Mouse (Mus musculus) kidney, adult 11 months (tissue): ENCODE data around the gene Tacc2.

ENCODE experiments used
- DNase-seq: peaks from one replicate; pipeline ENCODE4 v3.0.0; 2022

The Tacc2 gene

DNA sequence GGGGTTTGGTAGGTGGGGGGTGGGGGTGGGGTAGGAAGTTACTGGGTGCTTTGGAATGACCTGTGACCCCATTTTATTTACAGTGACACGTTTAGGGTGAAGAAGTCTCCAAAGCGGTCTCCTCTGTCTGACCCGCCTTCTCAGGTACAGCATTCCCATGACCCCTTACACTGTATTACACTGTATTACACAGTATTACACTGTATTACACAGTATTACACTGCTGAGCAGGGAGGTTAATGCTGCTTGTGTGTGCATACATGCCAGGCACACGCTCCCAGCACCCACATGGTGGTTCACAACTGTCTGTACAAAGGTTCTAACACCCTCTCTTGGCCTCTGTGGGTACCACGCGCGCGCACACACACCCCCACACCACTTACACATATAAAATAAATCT is 156.2 kb downstream of the Tacc2 start:
- no peak for DNase-seq

DNA sequence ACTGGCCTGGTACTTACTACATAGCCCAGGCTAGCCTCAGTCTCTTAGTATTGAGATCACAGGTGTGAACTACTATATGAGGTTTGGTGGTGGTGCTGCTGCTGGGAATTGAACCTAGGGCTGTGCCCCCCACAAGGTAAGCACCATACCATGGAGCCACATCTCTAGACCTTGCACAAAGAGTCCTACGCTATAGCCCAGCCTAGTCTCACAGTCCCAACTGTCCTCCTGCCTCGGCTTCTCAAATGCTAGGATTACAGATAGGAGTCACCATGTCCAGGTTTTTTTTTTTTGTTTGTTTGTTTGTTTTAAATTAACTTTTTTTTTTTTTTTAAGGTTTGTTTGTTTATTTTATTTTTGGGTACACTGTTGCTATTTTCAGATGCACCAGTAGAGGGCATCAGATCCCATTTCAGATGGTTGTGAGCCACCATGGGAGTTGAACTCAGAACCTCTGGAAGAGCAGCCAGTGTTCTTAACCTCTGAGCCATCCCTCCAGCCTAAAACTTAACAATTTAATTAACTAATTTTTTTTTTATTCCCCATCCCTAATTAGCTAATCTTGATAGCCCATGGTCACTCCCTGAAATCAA is 157.1 kb downstream of the Tacc2 start:
- no peak for DNase-seq

DNA sequence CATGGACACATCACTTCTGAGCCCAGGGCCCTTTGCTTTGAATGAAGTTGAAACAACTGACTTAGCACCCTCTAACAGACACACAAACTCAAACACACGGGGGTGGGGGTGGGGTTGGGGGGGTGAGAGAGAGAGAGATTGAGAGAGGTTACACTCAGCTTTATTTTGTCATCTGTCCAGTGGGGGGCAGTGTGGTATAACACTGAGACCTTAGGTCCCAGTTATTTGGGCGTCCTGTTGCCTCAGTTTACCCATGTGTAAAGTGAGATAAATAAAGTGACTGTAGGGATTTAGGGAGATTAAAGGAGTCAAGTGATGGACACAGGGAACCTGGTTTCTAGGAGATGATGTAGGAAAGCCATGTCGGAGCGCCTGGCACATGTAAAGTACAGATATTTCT is 163.9 kb downstream of the Tacc2 start:
- DNase-seq = no peak

- no peak for DNase-seq
Measured at GRCm38 (mm10) chr7:130743239-130744025, 166.2 kb downstream of the Tacc2 start.

DNA sequence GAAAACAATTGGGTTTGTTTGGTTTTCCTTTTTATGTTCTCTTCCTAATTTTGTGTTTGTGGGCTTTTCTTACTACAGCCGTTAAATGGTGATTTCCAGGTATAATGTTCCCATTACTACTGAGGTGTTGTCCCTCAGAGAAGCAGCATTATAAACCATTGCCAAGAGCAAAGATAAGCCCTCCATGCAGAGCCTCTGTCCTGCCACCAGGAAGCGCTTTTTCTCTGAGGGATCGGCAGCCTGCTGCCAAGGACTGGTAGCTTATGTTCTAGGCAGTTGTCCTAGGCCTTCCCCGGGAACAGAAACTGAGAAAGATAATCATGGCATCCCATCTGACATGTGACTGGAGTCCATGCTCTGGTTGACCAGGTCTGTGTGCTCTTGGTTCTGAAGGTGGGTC is 171.9 kb downstream of the Tacc2 start:
- DNase-seq = no peak

DNA sequence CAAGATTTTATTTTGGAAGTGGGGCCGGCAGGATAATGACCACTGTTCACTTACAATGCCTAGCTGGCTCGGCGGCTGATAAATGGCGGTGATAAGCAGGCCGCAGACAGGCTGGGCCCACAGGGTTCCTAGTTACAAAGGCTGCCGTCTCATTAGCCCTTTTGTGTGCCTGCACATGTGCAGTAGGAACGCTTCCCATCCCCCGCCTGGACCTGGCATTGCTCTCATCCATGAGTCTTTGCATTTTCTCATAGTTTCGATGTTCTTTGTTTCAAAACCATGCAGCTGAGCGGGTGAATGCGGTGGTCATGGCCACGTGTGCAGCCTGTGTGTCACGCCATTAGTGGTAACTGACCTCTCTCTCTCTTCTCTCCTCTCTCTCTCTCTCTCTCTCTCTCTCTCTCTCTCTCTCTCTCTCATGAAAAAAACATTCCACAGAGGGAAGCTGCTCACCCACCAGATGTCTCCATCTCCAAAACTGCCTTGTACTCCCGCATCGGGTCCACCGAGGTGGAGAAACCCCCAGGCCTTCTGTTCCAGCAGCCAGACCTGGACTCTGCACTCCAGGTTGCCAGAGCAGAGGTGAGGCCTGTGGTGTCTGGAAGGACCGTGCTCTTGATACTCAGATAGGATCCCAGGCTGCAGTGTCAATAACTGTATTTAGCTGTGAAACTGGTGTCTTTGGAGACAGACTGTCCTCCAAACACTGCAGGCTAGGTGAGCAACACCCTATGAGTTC is 173.7 kb downstream of the Tacc2 start:
- no peak for DNase-seq

DNA sequence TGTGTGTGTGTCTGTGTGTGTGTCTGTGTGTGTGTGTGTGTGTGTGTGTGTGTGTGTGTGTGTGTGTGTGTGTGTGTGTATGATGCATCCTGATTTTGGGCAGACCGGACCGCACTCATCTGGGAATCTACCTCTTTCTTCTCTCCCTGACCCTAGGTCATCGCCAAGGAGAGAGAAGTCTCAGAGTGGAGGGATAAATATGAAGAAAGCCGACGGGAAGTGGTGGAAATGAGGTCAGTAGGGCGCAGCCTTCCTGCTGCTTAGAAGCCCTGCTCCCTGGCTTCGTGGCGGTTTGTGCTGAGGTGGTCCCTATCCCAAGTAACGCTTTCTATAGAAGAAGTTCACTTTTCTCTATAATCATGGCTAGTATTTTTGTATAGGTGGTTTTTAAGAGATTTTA is 174.4 kb downstream of the Tacc2 start:
- no peak for DNase-seq

DNA sequence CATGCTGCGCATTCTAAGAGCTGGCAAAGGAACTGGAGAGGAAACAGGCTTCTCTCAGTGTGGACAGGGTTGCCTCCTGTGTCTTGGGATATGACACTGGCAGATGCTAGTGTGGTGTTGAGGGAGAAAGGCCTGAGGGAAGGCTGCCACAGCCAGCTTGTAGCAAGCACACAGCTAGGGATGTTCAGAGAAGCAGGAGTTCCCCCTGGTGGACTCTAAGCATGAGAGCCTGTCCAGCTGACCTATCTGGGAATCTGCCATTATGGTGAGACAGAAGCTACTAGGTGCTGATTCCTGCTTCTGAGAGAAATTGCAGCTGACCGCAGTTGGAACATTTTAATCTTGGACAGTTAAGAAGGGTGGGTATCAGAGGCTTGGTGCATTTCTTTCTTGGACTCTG is 177.6 kb downstream of the Tacc2 start:
- no peak for DNase-seq

GRCm38 (mm10) chr7:130756343-130756835 is 179.2 kb downstream of the Tacc2 start:
- no peak for DNase-seq

- DNase-seq = peak; percentile 24
Measured at GRCm38 (mm10) chr7:130757326-130757865, 180.2 kb downstream of the Tacc2 start.

GRCm38 (mm10) chr7:130762071-130762897 is 185.0 kb downstream of the Tacc2 start:
- DNase-seq = peak; percentile 24

DNA sequence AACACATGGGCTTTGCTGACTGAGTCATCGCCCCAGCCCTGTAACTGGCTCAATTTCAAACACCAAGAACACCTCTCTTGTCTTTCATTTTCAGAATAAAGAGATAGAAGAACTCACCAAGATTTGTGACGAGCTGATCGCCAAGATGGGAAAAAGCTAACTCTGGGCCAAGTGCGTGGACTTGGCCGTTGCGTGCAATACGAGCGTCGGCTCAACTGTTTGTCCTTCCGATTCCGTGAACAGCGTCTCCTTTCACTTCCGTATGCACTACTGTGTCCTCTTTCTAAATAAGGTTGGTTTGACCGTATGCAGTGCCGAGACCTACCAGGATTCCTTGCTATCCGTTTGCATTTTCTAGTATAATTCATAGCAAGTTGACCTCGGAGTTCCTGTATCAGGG is 186.9 kb downstream of the Tacc2 start:
- no peak for DNase-seq

DNA sequence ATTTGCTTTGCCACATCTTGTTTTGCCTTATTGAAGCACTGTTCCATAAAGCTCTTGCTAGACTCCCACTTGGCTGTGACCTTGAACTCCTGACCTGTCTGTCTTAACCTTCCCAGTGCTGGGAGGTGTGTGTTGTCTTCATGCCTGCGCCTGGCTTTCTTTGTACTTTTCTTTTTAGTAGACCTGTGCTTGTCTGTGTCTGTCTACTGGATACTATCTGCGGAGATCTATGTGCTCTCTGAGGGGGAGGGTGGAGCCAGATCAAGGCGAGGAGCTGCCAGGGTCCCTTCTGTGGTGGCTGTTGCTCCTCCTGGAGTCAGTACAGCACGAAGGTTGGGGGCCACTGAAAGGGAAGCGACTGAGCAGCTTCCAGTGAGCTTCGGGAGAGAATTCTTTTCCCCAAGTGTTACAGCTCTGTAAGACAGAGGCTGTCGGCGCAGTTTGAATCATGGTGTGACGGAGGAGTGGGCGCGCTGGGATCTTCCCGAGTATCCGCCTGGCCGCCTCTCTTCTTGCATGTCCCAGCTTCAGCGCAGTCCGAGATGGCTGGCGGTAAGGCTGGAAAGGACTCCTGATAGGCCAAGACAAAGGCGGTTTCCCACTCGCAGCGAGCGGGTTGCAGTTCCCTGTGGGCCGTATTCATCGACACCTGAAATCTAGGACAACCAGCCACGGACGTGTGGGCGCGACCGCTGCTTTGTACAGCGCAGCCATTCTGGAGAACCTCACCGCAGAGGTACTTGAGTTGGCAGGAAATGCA is 189.4 kb downstream of the Tacc2 start:
- DNase-seq = no peak

GRCm38 (mm10) chr7:130768151-130768550 is 190.9 kb downstream of the Tacc2 start:
- no peak for DNase-seq

- DNase-seq = peak; percentile 75
Measured at GRCm38 (mm10) chr7:130770707-130771106, 193.5 kb downstream of the Tacc2 start.

- DNase-seq = peak; percentile 37
Measured at GRCm38 (mm10) chr7:130773171-130773830, 196.1 kb downstream of the Tacc2 start.

GRCm38 (mm10) chr7:130773914-130774630 is 196.8 kb downstream of the Tacc2 start, which contains the start of gene Btbd16:
Gene Btbd16, plus strand, starts transcription at chr7:130774069.
- DNase-seq = no peak

- no peak for DNase-seq
Measured at GRCm38 (mm10) chr7:130780866-130781419, 203.7 kb downstream of the Tacc2 start.

DNA sequence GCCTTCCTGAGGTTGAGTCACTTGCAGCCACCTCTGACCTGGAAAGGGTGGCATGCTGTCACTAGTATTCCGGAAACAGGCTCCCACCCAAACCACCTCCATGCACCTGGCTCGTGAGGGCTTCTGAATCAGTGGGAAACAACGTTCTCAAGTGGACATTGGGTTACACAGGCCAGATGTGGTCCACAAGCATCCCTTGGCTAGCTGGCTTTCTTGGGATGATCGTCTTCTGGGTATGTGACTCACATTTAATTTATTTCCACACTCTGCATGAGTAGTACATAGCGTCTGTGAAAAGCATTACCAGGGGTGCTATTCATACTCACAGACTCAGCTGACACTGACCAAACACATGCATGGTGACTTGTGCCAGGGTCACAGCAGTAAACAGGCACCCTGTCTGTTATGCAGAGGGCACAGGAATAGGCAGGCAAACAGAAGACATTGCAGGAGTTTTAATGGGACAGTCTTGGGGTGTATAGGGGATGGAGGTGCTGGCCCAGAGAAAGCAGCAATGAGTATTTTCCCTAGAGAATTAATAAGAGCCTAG is 205.3 kb downstream of the Tacc2 start:
- DNase-seq = no peak
